Mouse (Mus musculus) MEL-GATA-1-ER (cell line): ENCODE data around the gene Frmd4b.

ENCODE experiments used
- DNase-seq: peaks from one replicate; pipeline ENCODE4 v3.0.0-alpha.2; 2012; ENCODE audit warnings: low read depth; ENCODE audit errors: extremely low read depth

The Frmd4b gene

GRCm38 (mm10) chr6:97478981-97479860 lies 138.1 kb downstream of the Frmd4b start:
- no peak for DNase-seq

- no peak for DNase-seq
Measured at GRCm38 (mm10) chr6:97473672-97474071, 143.7 kb downstream of the Frmd4b start.

DNA sequence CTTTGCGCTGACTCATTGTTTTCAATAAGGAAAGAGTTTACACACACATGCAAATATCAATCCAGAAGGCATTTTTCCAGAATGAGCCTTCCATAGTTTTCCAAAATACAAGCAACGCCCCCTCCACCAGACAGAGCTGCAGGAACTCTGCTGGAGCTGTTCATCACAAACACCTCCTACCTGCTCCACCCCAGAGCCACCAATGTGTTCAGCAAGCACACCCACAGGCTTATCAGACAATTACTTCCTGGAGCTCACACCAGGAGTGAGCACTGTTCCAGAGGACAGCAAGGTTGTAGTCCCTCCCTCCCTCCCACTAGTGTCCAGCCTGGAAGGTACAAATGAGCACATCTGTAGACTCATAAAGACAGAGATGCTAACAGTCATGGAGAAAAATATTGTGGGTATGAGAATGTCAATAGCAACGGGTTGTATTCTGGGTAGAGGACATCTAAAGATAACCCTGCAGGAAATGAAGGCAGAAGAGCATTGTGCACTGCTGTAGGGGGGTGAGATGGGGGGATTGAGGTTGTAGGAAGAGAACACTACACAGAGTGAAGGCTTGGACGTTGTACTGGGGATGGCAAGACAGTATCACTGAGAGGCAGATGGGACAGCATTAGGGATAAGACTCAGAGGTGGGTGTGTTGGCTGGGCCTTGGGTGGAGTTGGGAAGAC lies 144.3 kb downstream of the Frmd4b start:
- no peak for DNase-seq

DNA sequence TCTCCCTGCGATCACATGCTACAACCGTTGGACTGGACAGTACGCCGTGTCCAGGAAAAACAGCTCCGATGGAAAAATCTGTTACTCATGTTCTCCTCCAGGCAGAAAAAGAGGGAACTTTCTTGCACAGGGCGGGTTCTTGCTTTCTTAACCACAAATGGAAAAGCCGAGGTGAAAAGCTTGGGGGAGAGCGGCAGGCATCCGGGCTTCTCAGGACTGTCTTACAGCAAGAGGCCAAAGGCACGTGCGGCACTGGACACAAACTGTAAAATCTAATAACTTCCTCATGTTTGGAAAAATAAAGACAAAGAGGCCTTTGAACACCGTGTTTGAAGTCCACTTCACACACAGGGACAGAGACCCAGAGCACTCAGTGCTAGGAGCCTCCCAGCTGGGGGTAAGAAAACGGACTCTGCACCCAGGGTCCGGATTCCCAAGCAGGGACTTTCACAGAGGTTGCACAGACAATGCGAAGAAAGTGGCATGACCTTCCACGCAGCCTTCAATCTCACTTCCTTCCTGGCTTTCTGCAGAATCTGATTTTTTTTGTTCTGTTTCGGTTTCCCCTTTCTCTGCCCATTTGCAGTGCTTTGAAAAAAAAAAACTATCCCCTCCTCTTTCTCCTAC lies 153.3 kb downstream of the Frmd4b start:
- DNase-seq: no peak

- DNase-seq: no peak
Measured at GRCm38 (mm10) chr6:97462421-97462820, 154.9 kb downstream of the Frmd4b start.

GRCm38 (mm10) chr6:97459112-97459511 lies 158.2 kb downstream of the Frmd4b start:
- DNase-seq: no peak

GRCm38 (mm10) chr6:97458358-97458757 lies 159.0 kb downstream of the Frmd4b start:
- no peak for DNase-seq

DNA sequence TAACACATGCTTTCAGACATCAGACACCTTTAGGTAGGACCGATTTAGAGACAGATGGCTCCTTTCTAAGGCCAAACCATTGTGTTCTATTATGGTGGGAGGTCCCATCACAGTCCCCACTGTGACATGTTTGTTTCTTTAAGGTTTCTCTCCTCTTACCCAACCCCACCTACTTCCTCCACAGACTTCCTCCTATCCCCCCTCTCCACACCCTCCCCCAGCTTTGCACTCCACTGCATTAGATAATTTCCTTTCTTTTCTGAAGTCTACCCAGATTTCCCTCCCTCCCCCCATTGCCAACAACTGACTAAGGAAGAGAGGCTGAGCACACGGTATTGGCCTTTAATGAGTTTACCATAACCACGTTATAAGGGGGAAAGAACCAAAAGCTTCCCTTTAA lies 159.4 kb downstream of the Frmd4b start:
- DNase-seq: no peak

DNA sequence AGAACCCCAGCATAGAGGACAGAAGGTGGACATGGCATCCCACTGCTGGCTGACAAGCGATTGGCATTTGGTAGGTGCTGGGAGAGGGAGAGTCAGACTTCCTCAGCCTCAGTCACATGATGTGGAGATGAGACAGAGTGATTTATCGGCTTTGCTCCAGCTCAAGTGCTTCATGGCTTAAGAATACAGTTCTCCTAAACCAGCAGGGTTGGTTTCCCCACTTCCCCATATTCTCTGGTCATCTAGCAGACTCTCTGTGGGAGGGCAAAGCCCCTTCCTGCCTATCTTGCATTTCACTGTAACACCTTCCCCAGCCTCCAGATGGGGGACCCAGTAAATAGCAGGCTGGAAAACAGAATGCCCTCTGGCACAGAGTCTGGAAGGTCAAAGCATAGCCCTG lies 160.1 kb downstream of the Frmd4b start:
- DNase-seq: peak; percentile 65

GRCm38 (mm10) chr6:97452223-97452622 lies 165.1 kb downstream of the Frmd4b start:
- DNase-seq: no peak

- DNase-seq: no peak
Measured at GRCm38 (mm10) chr6:97449806-97450205, 167.5 kb downstream of the Frmd4b start.

DNA sequence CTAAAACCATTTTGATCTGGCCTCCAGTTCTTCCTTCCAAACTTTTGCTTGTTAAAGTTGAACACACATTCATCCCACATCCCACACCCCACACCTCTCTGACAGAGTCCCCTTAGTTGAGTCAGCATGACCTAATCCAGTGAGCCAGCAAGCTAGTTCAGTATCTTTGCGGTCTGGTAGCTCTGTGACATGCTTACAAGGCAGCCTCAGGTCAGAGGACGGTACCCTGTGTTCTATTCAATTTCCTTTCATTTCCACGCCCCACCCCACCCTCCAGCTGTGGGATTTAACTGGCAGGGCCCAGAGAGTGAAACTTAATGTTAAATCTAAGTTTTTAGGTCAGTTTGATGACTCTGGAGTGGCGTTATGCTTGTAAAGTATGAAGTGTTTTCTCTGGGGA lies 170.3 kb downstream of the Frmd4b start:
- no peak for DNase-seq

- no peak for DNase-seq
Measured at GRCm38 (mm10) chr6:97444145-97444544, 173.2 kb downstream of the Frmd4b start.

DNA sequence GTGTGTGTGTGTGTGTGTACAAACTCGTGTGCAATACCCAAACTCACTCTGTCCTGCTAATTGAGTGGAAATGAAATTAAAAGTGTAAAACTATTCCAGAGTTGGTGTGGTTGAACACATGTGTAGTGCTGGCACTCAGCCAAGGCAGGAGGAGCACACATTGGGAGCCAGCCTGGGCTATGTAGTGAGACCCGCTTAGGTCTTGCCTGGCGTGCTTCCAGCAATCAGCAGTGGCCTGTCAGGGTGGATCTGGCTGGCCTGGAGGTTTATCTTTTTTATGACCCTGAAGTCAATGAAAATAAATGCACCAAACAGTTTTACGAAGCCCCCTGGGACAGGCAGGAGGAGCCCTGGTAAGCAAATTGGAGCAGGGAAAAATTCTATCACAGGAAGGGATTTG lies 173.8 kb downstream of the Frmd4b start:
- DNase-seq: no peak

GRCm38 (mm10) chr6:97441357-97441756 lies 176.0 kb downstream of the Frmd4b start:
- no peak for DNase-seq

DNA sequence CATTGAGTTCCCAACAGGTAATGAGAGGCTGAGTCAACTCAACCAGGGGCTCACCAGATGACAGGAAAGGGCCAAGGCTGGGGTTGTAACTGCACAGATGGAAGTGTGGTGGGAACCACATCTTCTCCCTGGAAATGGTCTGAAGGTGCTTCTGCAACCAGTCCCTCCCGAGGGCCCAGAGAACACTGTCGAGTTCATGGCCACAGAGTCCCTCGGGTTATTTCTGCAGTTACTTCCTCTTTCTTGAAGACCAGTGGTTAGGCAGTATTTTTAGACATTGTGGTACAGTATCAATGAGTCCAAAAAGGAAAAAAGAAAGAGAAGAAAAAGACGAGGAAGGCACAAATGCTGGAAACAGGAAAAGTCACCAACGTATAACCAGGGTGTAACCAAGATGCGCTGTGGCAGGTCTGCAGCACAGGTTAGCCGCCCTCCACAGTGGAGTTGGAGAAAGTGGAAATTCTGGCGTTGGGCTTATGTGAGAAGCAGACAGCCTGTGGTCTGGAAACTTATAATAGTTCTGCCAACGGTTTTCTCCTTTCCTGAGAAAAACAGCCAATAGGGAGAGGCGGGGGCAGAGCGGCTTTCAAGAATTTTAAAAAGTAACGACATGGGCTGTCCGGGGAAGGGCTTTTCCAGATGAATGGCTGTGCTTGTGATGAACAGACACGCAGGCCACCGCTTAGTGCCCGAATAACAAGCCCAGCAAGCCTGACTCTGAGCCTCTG lies 178.3 kb downstream of the Frmd4b start:
- DNase-seq: peak; percentile 62

DNA sequence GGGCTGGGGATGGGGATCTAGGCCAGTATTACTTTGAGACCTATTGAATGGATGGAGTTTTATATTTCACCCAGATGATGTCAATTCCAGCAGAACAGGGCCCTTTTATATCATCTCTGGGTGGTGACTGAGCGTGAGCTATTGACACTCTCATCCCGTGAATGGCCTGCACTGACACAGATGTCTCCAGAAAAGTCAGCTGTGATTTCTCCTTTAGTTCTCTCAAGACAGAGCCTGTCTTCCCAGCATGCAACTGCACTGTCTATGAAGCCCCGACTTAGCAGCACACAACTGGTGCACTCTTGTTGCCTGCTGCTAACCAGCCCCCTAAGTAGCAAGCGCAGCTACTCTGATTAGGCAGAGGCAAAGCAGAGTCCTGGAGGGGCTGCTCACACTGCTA lies 182.6 kb downstream of the Frmd4b start:
- DNase-seq: no peak

DNA sequence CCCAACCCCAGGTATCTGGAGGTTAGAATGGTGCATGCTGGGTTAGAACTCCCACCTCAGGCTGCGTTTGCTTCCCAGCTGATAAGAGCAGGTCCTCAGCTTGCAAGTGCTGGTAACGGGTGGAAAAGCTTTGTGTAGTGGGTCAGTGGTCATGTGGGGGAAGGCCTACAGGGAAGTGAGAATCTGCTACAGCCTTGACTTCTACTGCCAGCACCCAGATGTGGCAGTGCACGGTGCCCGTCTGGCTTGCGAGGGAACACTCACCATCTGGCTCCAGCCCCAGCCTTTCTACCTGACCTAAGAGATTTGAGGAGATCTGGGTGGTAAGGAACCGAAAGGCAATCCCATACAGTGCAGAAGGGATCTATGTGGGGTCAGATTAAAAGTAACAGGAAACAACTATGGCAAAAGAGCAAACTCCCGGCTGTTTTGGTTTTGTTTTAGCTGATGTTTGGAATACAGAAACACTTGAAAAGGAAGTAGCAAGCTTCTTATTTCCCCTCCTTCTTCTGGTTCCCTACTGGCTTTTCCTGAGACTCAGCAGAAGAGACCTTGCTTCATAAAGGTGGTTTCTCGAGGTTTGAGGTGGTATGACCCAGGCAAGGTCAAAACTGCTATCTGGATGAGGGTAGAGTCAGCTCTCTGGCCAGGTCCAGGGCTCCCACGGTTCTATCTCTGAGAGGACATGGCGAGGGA lies 185.9 kb downstream of the Frmd4b start:
- no peak for DNase-seq

- DNase-seq: no peak
Measured at GRCm38 (mm10) chr6:97430519-97430918, 186.8 kb downstream of the Frmd4b start.

DNA sequence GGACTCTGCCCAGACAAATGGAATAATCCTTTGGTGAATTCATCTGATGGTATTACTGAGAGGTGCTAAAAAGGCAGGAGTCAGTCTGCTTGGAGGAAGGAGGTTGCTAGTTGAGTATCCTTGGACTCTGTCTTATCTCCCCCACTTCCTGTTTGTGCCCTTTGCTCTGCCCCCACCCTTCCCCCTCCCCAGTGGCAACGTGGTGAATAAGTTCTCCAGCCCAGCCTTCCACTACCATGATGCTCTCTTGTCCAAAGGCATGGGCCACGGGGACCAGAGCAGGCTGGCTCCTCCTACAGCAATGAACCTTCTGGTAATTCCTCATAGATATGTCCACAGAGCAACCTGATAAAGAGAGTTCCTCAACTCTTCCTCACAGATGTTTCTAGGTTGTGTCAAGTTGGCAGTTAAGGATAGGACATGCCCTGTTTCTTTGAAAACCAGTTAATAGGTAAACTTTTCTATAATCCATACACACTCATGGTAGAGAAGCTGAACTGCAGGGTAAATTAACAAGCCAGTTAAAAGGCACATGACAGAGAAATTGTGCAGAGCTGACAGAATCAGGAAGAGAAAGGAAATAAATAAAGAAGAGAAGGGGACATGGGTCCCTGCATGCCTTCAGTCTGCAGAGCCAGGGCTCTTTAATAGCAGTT lies 187.5 kb downstream of the Frmd4b start:
- no peak for DNase-seq
